Mouse (Mus musculus) gastrocnemius, adult 8-10 months (tissue): ENCODE data around the gene Golm1. TPM values are rescaled to one million over a fixed set of nuclear protein-coding genes. Genes with fewer than 3 reads are reported as not detected.

Experiments
- DNase-seq, 2 experiments: peaks; one replicate each; pipeline ENCODE4 v3.0.0; 2022; ENCODE audit warnings: low spot score in 2 of 2
- total RNA-seq, 4 experiments: library from RNA; stranded (reverse); gene quantifications; 2 replicates each; pipeline ENCODE4 v1.2.4; 2022

The Golm1 gene
- total RNA-seq, 4 experiments from 2014 or later: 5.5 to 9.3 (median 7.5) TPM

DNA sequence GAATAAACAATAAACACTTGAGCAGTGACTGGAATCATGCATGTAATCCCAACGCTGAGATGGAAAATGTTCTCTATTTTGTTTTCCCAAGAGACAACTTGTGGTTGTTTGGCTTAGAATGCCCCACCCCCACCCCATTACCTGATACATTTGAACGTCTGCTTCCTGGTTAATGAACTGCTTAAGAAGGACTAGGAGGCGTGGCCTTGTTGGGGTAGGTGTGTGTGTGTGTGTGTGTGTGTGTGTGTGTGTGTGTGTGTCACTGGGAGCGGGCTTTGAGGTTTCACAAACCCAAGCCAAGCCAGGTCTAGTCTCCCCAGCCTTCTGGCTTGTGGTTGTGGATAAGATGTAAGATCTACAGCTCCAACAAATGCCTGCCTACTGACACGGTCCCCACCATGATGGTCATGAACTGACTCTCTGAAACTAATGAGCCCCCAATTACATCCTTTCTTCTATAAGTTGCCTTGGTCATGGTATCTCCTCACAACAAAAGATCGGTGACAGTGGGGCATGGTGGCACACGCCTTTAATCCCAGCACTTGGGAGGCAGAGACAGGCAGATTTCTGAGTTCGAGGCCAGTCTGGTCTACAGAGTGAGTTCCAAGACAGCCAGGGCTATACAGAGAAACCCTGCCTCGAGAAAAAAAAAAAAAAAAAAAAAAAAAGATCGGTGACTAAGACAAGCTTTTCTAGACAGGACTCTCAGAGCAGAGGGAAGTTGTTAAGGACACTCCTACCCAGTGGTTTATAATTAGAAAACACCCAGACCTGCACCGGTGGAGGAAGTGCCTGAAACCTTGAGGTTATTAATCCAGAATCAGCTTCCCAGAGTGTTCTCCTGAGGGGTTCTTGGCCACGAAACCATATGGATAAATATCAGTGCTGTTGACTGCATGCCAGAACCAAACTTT lies 962 bp upstream of the Golm1 start:
- no peak for DNase-seq

DNA sequence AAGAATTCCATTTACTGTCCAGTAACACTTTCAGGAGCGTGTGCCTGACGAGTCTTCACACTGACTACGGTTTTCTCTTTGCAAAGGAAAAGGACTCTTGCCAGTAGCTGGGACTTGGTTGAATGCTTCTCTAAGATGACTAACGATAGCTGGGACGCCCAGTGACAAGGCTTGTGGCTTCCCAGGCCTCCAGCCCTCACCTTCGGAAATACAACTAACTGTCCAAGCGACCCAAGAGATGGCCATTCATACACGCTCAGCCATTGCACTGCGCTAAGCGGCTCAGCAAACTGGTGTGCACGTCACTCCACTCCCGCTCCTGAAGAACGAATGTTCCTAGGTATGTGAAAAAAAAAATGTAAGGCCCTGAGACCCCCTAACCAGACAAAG lies 855 bp downstream of the Golm1 start:
- DNase-seq: no peak

DNA sequence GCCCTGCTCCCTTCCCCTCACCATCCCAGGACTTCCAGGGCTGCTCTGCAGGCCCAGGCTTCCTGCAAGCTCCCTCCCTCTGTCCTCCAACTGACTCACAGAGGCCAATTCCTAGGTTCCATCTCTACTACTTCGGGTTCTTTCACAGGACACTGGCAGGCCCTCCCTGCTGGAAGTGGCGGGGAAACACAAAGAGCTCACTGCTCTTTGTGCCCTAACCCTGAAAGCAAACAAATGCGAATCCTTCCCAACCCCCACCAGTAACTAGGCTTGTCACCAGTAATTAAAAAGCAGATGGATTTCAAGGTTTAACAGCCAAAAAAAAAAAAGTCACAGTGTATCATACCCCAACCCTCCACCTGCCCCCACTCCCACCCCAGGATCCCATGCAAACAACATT lies 1.4 kb downstream of the Golm1 start:
- no peak for DNase-seq

DNA sequence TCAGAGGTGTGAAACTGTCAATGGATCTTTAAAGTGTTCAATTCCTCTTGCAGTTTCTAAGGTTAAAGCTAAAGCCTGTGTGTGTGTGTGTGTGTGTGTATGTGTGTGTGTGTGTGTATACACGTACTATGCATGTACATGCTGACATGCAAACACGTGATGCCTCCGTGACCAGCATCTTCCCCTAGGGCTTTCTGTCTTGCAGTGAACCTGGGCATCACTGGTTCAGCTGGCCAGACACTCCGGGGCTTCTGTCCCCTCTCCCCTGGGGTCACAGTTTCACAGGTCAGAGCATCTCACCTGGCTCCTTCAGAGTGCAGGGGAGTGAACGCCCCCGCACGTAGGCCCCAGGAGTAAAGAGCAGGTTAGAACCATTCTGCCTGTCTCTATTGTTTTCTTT lies 2.0 kb downstream of the Golm1 start:
- DNase-seq: no peak

DNA sequence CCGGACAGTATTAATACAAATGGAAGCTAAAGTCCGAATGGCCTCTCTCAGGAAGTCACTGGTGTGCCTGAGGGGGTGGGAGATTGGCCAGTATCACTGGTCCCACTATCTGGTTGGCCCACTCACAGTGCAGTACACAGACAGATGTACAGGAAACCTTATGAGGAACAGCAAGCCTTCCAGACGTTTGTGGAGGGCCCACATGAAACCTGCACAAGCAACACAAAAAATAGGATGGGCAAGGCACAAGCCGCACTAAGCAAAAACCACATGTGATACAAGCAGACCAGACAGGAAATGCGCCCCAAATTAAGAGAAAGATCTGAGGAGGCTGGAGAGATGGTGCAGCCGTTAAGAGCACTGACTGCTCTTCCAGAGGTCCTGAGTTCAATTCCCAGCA lies 3.4 kb downstream of the Golm1 start:
- no peak for DNase-seq

DNA sequence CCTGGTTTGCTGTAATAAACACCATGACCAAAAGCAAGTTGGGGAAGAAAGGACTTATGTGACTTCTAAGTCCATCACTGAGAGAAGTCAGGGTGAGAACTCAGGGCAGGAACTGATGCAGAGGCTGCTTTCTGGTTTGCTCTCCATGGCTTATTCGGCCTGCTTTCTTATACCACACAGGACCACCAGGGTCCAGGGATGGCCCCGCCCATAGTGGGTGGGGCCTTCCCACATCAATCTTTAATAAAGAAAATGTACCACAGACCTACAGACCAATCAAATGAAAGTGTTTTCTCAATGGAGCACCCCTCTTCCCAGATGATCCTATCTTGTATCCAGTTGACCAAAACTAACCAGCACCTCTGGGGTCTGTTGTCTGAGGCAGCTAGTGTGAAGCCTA lies 4.1 kb downstream of the Golm1 start:
- no peak for DNase-seq

DNA sequence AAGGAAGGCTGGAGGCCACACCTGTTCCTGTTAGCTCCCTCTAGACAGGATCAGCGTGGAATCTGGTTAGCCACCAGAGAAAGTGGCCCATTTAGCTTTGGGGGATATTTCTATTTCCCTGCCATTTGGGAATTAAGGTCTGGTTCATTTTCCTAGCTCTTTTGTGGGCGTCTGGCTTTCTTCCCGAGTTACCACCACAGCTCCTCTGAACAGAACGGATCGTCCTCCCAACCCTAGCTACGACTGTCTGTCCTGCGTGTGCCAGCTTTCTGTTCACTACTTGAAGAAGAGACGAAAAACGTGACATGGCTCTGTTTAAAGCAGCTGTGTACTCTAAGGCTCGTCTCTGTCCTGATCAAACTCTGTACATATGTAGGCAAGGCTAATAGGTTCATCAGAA lies 5.7 kb downstream of the Golm1 start:
- DNase-seq: no peak

DNA sequence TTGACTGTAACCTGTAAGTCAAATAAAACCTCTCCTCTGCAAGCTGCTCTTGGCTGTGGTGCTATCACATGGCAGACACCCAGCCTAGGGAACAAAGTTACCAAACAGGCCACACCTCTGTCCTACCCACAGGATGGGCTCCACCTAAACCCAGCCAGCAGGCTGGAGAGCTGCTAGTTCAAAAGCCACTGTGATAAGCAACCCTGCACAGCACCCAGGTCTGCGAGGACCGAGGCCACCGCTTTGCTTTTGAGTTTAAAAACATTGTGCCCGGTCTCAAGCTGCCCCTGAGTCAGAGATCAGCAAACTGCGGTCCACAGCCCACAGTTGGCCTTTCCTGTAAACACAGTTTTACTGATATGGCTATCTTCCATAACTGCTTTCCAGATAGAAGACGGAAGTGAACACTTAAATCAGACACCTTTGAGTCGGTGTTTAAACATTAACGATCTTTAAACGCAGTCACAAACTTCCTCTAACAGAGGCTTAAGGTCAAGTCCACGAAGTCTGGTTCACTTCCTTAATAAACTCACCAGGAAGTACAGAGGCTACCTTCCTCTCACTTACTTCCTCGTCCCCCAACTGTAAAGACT lies 7.0 kb downstream of the Golm1 start:
- no peak for DNase-seq

DNA sequence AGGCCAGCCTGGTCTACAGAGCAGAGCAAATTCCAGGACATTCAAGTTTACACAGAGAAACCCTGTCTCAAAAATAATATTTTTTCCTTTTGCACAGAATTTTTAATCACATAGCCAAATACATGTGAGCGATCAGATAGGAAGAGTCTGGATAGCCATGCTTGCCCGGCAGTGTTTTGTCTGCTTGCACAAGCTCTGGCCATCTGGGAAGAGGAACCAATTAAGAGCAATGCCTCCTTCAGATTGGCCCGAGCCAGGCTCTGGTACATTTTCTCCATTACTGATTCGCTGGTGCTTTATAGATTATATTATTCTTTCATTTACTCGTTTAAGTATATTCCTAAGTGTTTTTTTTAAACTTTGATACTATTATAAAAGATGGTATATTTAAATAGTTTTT lies 7.8 kb downstream of the Golm1 start:
- no peak for DNase-seq

DNA sequence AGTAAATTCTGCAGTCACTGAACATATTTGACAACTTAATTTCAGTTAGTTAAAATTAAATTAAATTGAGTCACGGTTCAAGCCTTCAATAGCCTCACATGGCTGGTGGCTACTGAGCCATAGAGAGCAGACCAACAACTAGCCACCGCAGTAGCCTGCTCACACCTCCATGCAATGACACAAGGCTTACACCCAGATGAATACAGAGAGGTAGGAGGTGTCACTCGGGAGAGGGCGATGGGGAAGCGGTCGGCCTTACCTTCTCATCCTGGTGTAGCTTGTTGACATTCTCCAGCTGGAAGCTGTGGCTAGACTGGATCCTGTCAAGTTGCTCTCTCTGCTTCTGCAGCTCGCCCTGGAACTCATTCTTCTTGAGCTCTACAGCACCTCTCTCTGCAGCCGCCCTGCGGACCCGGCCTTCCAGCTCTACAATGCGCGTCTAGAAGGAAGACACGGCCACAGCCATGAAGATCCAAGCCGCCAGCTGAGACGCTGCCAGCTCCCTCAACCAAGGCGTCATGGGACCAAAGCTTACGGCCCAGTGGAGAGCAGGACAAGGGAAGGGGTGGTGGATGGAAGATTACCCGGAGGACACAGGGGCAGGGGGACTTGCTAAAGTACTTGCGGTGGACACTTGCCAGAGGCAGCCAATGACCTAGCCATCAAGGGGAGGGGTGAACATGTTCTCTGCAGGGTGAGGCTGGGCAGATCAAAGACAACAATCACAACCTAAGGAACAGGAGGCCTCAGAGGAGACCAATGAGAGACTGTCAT lies 11.5 kb downstream of the Golm1 start:
- no peak for DNase-seq

DNA sequence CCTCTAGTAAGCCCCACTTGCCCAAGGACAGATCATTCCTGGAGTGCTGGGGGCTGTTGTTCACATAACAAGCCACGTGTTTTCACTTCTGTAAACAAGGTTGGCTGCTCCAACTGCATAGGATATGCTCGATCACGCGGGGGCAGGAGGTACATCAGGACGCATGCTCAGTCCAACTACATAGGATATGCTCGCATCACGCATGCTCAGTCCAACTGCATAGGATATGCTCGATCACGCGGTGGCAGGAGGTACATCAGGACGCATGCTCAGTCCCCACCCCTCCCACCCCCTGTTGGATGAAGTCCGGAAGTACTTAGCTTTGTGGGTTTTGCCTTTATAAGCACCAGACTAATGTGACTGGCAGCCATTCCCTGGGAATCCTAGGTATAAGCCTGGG lies 13.6 kb downstream of the Golm1 start:
- DNase-seq: no peak

DNA sequence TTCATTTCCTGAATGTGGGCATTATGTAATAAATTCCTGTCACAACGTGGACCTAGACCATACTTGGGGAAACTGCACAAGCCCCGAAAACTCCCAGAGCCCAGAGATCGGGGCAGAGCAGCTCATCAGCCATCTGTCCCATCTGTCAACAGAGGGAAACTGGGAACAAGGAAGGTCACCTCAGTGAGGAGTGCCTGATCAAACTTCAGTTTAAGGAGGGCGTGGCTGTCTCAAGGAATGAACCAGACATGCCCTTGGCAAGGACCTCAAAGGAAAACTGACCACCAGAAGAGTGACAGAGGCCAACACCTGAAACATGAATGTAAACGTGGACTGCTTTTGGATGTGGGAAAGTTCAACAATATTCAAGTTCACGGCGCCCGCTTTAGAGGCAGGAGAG lies 14.2 kb downstream of the Golm1 start:
- DNase-seq: no peak

DNA sequence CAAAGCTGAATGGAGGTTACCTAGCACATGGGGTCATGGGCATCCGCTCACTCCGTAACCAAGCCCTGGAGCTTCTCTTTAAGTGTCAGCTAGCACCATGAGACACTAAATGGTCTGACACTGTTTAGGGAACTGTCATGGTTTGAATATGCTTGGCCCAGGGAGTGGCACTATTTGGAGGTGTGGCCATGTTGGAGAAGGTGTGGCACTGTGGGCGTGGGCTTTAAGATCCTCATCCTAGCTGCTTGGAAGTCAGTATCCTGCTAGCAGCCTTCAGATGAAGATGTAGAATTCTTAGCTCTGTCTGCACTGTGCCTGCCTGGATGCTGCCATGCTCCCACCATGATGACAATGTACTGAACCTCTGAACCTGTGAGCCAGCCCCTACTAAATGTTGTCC lies 15.2 kb downstream of the Golm1 start:
- DNase-seq: no peak

DNA sequence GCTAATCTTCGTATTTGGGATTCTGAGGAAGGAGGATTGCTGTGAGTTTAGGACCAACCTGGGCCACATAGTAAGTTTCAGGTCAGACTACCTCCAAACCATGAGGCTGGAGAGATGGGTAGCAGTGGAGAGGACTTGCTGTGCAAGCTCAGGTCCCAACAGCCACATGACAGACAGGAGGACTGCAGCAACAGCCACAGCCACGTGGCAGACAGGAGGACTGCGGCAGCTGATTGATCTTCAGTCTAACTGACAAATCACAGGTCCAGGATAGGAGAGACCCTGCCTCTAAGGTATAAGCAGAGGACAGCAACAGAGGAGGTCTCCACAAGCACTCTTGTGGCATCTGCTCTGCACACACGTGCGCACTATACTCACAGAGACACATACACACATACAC lies 17.8 kb downstream of the Golm1 start:
- no peak for DNase-seq

DNA sequence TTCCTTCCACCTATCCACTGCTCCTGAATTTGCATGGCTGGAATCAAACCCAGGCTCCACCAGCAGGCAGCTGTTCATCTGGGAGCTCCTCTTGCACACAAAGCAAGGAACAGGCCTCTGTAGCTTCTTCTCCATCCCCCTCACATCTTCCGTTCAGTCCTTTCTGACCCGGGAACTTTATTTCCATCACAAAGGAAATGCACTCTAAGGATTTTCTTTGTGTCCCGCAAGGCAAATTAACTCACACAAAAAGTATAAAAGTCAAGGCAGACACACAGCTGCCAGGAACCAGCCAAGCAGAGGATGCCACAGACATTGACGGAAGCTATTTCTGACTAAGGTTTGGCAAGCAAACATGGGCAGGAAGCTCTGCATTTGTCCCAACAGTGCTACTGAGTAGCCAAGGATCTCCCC lies 18.6 kb downstream of the Golm1 start:
- no peak for DNase-seq

DNA sequence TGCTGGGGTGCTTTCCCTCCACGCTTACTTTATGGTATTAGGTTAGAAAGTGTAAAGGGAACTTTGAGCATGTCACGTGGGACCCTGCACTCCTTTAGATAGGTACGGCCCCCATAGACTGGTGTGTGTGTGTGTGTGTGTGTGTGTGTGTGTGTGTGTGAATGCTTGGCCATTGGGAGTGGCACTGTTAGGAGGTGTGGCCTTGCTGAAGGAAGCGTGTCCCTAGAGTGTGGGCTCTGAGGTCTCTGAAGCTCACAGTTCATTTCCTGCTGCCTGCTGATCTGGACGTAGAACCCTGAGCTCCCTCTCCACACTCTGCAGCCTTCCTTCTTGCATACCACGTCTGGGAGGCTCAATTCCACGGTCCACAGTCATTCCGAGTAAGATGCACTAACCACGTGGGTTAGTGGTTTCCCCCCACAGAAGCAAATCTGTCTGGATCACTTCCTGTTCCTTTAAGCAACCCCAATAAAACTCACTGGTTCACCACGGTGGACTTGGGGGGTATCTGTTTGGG lies 19.2 kb downstream of the Golm1 start:
- DNase-seq: no peak

DNA sequence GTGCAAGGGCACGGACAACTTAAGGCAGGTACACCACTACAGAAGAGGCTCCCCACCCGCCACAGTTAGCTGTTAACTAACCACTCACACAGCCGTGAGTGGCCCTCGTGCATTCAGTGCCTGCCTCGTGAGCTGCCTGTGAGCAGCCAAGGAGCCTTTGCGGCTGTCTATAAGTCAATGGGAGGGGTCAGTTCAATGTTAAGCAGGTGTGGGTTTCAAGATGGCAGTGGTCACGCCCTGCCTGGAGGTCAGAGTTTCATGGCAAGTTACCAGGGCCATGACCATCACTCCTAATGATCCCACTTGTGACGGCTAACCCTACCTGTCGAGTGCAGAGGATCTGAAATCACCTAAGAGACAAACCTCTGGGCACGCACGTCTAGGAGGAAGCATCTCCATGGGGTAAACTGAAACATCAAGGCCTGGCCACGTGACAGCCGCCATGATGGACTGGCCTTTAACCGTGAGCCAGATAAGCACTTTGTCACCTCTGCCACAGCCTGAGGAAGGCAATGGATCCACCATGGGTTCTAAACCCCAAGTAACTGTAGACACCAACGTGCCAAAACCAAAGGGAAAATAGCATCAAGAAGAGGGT lies 19.8 kb downstream of the Golm1 start:
- no peak for DNase-seq

DNA sequence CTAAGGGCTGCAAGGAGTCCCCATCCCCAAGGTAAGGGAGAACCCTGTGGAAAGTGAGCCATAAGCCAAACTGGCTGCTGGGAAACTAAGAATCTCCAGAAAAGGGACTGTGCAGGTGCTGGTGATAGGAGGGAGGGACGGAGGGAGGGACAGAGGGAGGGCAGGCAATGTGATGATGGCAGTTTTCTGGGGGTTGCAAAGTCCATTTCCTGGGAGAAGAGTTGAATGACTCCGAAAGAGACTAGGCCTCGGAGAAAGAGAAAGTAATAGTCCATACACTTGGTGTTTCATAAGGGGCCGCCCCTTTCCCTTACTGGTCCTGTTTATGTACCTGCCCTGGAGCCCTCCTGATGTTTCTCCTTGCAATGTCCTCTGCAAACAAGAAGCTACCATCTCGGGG lies 21.1 kb downstream of the Golm1 start:
- no peak for DNase-seq

DNA sequence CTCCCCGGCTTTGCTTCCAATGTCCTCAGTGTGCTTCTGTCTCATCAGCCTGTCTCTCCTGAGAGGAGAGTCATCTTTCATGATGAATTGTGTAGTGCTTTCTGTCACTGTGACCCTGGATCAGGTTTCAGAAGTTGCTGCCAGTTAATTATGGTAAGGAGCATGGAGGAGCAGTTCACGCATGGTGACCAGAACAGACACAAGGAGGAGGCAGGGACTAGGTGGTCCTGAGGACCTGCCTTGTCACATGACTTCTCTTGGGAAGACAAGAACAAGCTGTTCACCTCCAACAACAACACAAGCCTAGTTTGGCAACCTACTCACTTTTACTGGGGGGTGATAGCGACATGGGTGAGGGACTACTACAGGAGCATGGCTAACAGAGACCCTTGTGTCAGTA lies 22.5 kb downstream of the Golm1 start:
- DNase-seq: no peak

DNA sequence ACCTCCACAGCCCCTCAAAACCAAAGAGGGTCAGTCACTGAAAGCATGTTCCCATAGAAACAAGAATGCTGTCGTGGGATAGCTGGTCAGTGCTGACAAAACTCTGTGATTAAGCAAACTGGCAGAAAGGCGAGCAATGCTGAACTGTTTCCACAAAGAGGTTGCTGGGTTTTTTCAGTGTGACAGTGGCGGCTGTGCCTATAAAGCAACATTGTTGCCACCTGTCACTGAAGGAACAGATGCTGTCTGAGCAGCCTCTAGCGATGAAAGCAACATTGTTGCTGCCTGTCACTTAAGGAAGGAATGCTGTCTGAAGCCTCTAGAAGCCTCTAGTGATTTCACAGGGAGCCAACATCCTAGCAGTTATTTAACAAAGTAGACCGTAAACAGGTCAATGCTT lies 23.0 kb downstream of the Golm1 start:
- no peak for DNase-seq

DNA sequence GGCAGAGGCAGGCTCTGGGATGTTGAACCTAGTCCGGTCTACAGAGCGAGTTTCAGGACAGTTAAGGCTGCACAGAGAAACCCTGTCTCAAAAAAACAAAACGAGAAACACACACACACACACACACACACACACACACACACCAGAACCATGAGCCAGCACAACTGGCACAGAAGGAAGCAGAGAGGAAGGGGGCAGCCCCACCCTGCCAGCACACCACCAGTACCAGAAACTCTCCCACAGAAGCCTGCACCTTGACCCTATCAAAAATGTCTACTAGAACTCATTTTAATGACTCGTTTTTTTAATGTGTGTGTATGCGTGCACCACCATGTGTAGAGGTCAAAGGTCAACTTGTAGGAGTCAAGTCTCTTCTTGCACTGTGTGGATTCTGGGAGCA lies 25.8 kb downstream of the Golm1 start:
- no peak for DNase-seq

DNA sequence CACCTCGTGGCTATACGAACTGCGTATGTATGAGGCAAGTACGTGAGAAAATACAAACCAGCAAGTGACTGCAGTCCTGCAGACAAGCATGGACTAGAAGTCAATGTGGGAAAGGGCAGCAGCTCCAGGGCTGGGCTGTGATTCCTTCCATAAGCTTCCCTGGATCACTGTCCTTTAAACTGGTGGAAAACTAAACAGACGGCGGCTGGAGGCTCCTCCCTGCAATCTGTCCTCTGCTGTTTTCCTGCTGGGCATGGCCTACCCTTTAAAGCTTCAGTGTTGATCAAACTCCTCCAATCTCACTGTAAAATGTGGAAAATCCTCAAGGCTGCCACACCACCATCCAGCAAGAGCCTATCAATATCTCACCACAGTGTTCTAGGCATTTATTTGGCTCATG lies 27.0 kb downstream of the Golm1 start:
- no peak for DNase-seq
